Mouse (Mus musculus): ENCODE measurements around the gene Calcoco1.

The Calcoco1 gene

GRCm38 (mm10) chr15:102738434-102738833 lies 16.5 kb upstream of the Calcoco1 start:
- DNase-seq (ENCODE audit: low spot score in 2 of 2) = no peak

- DNase-seq (ENCODE audit: low spot score in 2 of 2) = no peak
Observed at GRCm38 (mm10) chr15:102737092-102737491, 15.1 kb upstream of the Calcoco1 start.

- no peak for DNase-seq (ENCODE audit: low spot score in 2 of 2)
Observed at GRCm38 (mm10) chr15:102736127-102736944, 14.4 kb upstream of the Calcoco1 start.

- DNase-seq (ENCODE audit: low spot score in 2 of 2) = no peak
Observed at GRCm38 (mm10) chr15:102735031-102735430, 13.1 kb upstream of the Calcoco1 start.

- DNase-seq (ENCODE audit: low spot score in 2 of 2) = no peak
Observed at GRCm38 (mm10) chr15:102733759-102734531, 12.0 kb upstream of the Calcoco1 start.

GRCm38 (mm10) chr15:102733233-102733632 lies 11.3 kb upstream of the Calcoco1 start:
- DNase-seq (ENCODE audit: low spot score in 2 of 2) = no peak

- no peak for DNase-seq (ENCODE audit: low spot score in 2 of 2)
Observed at GRCm38 (mm10) chr15:102732406-102732805, 10.4 kb upstream of the Calcoco1 start.

- no peak for DNase-seq (ENCODE audit: low spot score in 2 of 2)
Observed at GRCm38 (mm10) chr15:102727951-102728350, 6.0 kb upstream of the Calcoco1 start.

GRCm38 (mm10) chr15:102723358-102724135 lies 1.6 kb upstream of the Calcoco1 start:
- DNase-seq (ENCODE audit: low spot score in 2 of 2) = no peak

GRCm38 (mm10) chr15:102722500-102722931 lies 538 bp upstream of the Calcoco1 start:
- DNase-seq (ENCODE audit: low spot score in 2 of 2) = no peak

- DNase-seq (ENCODE audit: low spot score in 2 of 2) = no peak
Observed at GRCm38 (mm10) chr15:102721016-102721898, 721 bp downstream of the Calcoco1 start.

GRCm38 (mm10) chr15:102716132-102716531 lies 5.8 kb downstream of the Calcoco1 start:
- no peak for DNase-seq (ENCODE audit: low spot score in 2 of 2)

- DNase-seq (ENCODE audit: low spot score in 2 of 2) = no peak
Observed at GRCm38 (mm10) chr15:102707736-102708269, 14.2 kb downstream of the Calcoco1 start.

- DNase-seq (ENCODE audit: low spot score in 2 of 2) = no peak
Observed at GRCm38 (mm10) chr15:102705923-102706503, 16.0 kb downstream of the Calcoco1 start.

GRCm38 (mm10) chr15:102705226-102705894 lies 16.6 kb downstream of the Calcoco1 start:
- DNase-seq (ENCODE audit: low spot score in 2 of 2) = peak in 1 of 2 experiments; percentile 38

GRCm38 (mm10) chr15:102704806-102705205 lies 17.2 kb downstream of the Calcoco1 start:
- no peak for DNase-seq (ENCODE audit: low spot score in 2 of 2)

GRCm38 (mm10) chr15:102702972-102703371 lies 19.0 kb downstream of the Calcoco1 start:
- no peak for DNase-seq (ENCODE audit: low spot score in 2 of 2)

GRCm38 (mm10) chr15:102698193-102698592 lies 23.8 kb downstream of the Calcoco1 start:
- DNase-seq (ENCODE audit: low spot score in 2 of 2) = peak in 1 of 2 experiments; percentile 86

- no peak for DNase-seq (ENCODE audit: low spot score in 2 of 2)
Observed at GRCm38 (mm10) chr15:102696899-102697298, 25.1 kb downstream of the Calcoco1 start.

- peak; percentile 80 to 85 for DNase-seq (ENCODE audit: low spot score in 2 of 2)
Observed at GRCm38 (mm10) chr15:102693600-102693999, 28.4 kb downstream of the Calcoco1 start.

Data from left cerebral cortex, adult 9 months (tissue).